Mouse (Mus musculus): Measurements from ENCODE around the gene Cnnm4.

The Cnnm4 gene

DNA sequence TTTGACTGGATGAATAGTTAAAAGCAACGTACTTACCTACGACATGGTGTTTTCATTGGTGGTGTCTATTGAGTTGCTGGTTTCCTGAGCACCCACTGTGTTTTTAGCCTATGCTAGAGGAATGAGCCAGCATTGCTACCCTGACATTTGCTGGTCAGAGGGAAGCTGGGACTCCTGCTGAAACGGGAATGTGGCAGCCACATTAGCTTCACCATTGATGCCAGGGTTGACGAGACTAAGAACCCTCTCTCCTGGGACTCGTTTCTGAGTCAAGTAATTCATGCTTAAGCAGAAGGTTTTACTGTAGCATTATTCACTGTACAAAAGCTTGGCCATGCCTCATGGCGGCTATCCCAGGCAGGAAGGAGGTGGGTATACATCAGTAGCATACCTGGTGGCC, 18.2 kb downstream of the Cnnm4 start:
- no peak for TF ChIP-seq GATA4 (IDR thresholded peaks at IDR 0.05; ENCODE audit: insufficient replicate concordance, low read length)

DNA sequence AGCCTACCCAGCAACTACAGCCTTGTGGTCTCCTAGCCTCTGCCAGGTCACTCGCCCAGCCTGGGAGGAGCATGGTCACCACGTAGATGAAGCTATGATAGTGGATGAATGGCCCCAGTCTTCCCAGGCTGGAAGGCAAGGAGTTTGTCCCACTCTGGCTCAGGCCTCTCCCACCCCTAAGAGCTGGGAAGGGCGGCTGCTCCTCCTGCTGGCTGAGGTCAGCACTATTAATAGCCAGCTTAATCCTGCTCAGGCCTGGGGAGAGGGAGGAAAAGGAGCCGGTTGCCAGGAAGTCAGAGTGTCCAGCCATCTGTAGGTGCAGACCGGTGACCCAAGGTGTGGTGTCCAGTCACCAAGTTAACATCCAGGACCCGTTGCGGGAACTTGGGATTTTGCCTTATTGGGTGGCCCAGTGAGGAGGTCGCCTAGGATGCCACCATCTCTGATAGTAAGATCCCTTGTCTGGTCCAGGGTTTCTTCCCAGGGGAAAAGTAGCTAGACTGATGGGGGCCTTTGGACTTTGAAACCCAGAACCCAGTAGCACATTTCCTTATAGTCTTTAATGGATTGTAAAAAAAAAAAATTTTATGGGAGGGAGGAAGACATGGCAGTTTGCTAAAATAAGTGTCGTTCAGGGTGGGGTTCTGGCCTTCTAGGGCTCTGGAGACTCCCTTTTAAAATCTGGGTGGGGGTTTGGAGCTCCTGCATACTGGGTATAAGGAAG, 21.2 kb downstream of the Cnnm4 start:
- no peak for TF ChIP-seq GATA4 (IDR thresholded peaks at IDR 0.05; ENCODE audit: insufficient replicate concordance, low read length)

DNA sequence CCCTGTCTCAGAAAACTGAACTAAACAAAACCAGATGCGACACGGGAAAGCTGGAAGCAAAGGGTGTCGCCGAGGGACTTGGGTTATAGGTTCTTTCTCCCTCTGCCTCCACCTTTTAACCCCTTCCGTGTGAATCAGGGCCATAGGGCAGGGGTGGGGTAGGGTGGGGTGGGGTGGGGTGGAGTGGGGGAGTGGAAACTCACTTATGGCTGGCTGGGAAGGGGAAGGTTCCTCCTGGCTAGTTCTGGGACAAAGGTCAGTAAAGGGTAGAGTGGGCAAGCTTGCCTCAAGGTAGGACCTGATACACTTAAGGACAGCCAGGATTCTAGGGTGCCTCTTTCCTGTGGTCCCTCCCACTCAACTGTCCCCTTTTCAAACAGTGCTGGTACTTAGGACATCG, 21.9 kb downstream of the Cnnm4 start:
- no peak for TF ChIP-seq GATA4 (IDR thresholded peaks at IDR 0.05; ENCODE audit: insufficient replicate concordance, low read length)

DNA sequence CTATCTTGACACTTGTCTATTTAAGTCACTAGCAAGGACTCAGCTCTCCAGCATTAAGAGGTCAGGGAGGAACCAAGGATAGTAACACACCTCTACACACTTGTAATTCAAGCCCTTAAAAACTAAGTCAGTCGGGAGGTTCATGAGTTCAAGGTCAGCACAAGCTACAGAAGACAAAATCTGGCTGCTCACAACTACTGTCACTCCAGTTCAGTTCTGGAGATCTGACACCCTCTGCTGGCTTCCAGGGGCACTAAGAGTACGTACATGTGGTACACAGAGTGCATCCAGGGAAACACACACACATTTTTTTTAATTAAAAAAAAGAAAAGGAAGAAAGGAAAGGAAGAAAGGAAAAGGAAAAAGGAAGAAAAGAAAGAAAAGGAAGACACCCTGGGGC, 25.3 kb downstream of the Cnnm4 start:
- TF ChIP-seq GATA4 (IDR thresholded peaks at IDR 0.05; ENCODE audit: insufficient replicate concordance, low read length), result no peak

DNA sequence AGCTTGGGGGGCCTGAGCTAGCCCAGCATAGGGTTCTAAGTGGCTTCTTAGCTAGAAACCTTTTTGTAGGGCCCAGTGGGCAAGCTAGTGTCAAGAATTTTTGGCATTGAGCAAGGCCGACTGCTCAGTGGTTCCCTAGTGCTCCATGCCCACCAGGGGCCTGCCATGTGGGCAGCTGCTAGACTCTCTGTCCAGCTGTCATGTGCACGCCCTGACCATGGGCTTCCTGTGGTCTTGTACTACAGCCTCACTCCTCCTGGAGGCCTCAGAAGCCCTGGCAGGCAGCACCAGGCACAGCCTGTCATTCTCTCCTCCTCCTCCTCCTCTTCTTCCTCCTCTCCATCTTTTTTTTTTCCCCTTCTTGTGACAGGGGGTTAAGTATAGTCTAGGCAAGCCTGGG, 25.9 kb downstream of the Cnnm4 start:
- no peak for TF ChIP-seq GATA4 (IDR thresholded peaks at IDR 0.05; ENCODE audit: insufficient replicate concordance, low read length)

DNA sequence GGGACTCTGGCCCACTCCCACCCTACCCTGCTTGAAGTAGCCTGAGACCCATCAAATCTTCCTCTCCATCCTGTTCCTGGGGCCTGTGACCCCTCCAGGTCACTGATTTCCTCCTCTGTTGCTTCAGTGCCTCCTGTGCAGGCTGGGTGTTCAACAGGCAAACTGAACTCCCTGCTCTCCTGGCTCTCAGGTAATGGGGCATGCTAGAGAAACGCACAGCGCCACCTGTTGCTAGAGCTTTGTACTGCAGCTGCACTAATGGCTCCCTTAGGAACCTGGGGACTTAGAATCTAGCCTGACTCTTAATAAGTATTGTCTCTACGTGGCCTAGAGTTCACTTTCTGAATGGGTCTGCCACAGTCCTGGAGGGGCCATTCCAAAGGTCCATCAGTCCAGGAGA, 29.8 kb downstream of the Cnnm4 start:
- TF ChIP-seq GATA4 (IDR thresholded peaks at IDR 0.05; ENCODE audit: insufficient replicate concordance, low read length), result no peak

DNA sequence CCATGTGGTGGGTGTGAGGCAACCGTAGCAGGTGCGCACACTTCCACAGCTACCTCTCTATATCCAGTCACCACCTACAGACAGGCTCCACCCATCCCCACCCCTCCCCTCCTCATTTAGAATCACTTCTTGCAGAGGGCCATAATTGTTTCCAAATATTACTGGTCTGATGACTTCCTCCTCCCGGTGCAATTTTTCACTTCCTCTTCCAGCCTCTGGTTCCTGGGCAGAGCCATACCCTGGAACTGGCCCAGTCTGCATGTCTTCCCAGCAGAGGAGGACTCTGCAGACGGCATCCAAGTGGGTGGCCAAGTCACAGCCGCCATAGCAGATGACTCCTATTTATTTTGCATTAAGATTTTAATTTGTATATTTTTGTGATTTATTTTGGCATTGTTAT, 36.8 kb downstream of the Cnnm4 start:
- no peak for TF ChIP-seq GATA4 (IDR thresholded peaks at IDR 0.05; ENCODE audit: insufficient replicate concordance, low read length)

DNA sequence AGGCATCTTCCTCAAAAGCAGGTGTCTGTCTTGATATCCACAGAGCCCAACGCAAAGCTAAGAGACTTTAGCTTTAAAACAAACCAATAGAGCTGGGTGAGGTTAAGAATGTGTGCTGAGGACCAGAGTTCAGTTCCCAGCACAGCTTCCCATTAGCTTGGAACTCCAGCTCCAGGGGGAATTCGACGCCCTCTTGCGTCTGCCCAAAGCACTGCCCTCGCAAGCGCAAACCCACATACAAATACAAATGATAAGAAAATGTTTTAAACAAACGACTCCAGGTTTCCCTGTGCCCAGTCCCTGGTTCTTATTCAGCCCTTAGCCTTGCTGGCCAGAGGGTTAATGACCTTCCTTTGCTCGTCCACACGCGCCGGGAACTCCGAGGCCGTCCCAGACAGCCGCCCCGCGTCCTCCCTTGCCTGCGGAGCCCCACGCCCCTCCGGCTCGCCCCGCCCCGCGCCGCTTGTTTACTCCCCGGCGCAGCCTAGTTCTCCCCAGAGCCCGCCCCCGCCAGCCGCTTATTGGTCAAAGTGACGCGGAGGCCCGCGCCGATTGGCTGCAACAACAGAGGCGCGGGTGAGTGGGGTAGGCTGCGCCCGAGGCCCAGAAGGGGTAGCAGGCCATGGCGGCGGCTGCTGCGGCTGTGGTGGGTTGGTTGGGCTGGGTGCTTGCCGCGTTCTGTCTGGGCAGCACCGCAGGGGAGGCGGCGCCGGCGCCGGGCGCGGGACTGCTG, 40.0 kb downstream of the Cnnm4 start, which contains the start of gene Cnnm3:
TSS of gene Cnnm3 (plus strand) at position 579 of the 733 bp plus-strand sequence.
- TF ChIP-seq GATA4 (IDR thresholded peaks at IDR 0.05; ENCODE audit: insufficient replicate concordance, low read length), result no peak

DNA sequence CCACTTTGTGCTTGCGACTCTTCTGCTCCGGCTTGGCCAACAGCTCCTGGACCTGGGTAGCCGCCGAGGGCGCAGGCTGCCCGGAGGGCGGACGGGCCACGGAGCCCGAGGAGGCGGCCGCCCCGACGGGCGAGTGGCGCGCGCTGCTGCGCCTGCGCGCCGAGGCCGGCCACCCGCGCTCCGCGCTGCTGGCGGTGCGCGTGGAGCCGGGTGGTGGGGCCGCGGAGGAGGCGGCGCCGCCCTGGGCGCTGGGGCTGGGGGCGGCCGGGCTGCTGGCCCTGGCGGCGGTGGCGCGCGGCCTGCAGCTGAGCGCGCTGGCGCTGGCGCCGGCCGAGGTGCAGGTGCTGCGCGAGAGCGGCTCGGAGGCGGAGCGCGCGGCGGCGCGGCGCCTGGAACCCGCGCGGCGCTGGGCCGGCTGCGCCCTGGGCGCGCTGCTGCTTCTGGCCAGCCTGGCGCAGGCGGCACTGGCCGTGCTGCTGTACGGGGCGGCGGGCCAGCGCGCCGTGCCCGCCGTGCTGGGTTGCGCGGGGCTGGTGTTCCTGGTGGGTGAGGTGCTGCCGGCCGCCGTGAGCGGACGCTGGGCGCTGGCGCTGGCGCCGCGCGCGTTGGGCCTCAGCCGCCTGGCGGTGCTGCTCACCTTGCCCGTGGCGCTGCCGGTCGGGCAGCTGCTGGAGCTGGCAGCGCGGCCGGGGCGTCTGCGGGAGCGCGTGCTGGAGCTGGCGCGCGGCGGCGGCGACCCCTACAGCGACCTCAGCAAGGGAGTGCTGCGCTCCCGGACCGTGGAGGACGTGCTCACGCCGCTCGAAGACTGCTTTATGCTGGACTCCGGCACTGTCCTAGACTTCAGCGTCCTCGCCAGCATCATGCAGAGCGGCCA, 40.9 kb downstream of the Cnnm4 start:
- no peak for TF ChIP-seq GATA4 (IDR thresholded peaks at IDR 0.05; ENCODE audit: insufficient replicate concordance, low read length)

DNA sequence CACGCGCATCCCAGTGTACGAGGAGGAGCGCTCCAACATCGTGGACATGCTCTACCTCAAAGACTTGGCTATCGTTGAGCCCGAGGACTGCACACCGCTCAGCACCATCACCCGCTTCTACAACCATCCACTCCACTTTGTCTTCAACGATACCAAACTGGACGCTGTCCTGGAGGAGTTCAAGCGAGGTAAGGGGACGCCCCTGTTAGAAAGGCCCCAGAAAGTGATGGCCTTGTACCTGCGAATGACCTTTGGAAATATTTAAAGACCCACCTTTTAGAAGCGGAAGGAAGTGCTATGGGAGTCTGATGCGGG, 41.5 kb downstream of the Cnnm4 start:
- no peak for TF ChIP-seq GATA4 (IDR thresholded peaks at IDR 0.05; ENCODE audit: insufficient replicate concordance, low read length)

DNA sequence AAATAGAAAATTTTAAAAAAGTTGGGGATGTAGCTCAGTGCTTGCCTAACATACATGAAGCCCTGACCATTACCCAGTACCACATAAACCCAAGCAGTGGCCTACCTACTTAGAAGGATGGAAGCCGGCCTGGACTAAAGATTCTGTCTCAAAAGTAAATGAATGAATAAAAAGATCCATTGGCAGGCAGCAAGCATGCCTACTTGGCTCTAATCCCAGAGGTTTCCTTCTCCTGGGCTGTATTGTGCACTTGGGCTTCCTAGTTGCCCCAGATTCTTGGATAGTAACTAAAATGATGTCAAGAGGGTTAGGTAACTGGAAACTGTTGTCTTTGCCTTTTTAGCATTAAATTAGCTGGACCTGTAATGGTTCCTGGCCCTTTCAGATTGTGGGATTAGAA, 41.9 kb downstream of the Cnnm4 start:
- TF ChIP-seq GATA4 (IDR thresholded peaks at IDR 0.05; ENCODE audit: insufficient replicate concordance, low read length), result no peak

DNA sequence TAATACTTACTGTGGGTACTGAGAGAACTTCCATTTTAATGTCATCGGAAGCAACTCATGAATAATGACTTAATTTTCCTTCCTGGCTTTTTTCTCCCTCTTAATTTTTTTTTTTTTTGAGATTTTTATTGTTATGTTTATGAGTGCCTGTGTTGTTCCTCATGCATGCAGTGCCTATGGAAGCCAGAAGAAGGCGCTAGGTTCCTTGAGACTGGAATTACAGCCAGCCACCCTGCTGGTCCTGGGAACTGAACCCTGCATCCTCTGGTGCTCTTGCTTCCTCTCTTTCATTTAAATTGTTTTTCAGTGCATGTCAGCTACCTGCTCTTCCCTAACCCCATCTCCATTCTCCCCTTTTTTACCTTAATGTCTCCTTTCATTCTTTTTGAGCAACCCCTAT, 42.3 kb downstream of the Cnnm4 start:
- no peak for TF ChIP-seq GATA4 (IDR thresholded peaks at IDR 0.05; ENCODE audit: insufficient replicate concordance, low read length)

DNA sequence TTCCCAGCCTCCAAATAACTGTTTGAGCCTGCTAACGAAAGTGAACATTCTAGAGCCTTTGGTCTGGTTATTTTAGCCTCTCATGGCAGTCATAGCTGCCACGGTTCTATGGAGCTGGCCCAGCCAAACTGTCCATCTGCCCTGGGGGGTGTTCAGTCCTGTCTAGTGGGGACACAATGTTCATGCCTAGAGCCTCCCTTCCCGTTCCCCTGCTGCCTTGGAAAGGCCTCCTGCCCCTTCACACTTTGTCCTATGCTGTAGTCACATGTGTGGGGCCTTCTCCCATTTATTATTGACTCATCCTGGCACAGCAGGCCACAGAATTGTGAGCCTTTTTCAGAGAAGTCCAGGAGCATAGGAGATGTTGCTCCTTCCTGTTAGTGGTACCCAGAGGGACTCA, 46.8 kb downstream of the Cnnm4 start:
- TF ChIP-seq GATA4 (IDR thresholded peaks at IDR 0.05; ENCODE audit: insufficient replicate concordance, low read length), result no peak

DNA sequence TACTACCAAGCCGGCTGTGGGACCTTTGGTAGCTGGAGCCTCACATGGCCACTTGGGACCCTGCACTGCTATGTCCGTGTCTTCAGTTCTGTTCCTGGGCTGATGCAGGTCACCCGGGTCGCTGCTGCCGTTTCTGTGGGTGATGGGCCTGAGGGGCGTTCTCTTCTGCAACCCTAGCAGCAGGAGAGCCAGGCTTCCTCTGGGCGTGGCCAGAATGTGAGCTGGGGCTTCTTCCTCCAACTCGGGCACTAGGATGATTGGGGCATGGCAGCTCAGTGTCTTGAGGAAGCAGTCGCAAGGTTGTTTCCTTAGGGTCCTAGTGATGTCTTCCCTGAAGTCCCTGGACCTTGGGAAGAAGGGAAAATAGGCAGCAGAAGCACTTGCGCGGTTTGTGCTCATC, 48.2 kb downstream of the Cnnm4 start:
- no peak for TF ChIP-seq GATA4 (IDR thresholded peaks at IDR 0.05; ENCODE audit: insufficient replicate concordance, low read length)

DNA sequence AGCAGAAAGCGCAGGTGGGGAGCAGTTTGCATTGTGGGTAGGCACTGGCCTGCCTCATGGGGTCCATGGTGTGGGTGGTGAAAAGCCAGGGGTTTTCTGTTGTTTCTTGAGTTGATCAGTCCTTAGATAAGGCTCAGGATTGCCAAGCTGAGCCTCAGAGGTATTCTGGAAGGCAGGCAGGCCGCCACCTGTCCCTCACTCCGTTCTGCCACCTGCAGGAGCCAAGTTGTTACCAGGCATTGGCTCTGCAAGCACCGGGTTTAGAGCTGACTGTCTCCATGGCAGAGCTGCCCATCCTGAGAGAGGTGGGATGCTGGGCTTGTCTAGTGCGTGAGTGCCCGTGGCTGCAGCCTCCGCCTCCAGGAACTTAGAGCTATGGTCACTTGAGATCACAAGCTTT, 50.8 kb downstream of the Cnnm4 start:
- no peak for TF ChIP-seq GATA4 (IDR thresholded peaks at IDR 0.05; ENCODE audit: insufficient replicate concordance, low read length)
